In the genomic region with DNA sequence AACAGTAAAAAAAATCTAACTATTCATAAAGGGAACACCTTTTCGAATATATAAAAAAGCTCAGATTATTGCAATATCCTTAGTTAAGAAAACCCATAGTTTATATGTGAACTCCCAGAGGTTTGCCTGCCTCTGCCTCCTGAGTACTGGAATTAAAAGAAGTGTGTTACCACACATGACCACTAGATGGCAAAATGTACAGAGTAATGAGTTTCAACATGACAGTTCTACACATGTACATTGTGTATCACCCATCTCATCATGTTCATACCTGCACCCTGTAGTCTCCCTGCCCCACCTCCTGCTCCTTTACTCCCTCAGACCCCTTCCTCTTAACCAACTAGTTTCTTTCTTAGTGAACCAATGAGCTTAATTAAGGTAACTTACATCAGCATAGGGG, we compare ENCODE assay signal across 10 mouse cellular contexts. TPM values are rescaled to one million over a fixed set of nuclear protein-coding genes. Genes with fewer than 3 reads are reported as not detected.
DNase-seq lines count a peak whose midpoint lies in the region; ATAC-seq and TF ChIP-seq lines count a peak whose summit lies in the region.
"Had no signal": no experiment of that assay in that cellular context is flagged by ENCODE, and none has a peak within 500 bp of the region (broad histone marks: within the 10 kb centered on the region; RNA-seq: fewer than 3 reads in every experiment).

No protein-coding gene starts in this region.

- H3K36me3 ChIP-seq in neural tube, embryonic 15.5 days, result no peaks in the 10 kb centered on the region
- H3K36me3 ChIP-seq: heart, embryonic 13.5 days; neural tube, embryonic 12.5 days had no signal

- H3K9me3 ChIP-seq in neural tube, embryonic 15.5 days (replicated peaks), result no peaks in the 10 kb centered on the region
- H3K9me3 ChIP-seq: heart, embryonic 13.5 days; neural tube, embryonic 12.5 days had no signal

- no peak overlapping the region for H3K4me2 ChIP-seq in neural tube, embryonic 15.5 days
- H3K4me2 ChIP-seq: heart, embryonic 13.5 days; neural tube, embryonic 12.5 days had no signal

- TF ChIP-seq CTCF in lung, adult 2 months (IDR thresholded peaks at IDR 0.05; ENCODE audit: insufficient read depth, low read length), result peak; percentile 34

- no peak for ATAC-seq in neural tube, embryonic 15.5 days (ENCODE audit: low FRiP score)

- H3K4me1 ChIP-seq in lung, adult 2 months (ENCODE audit: control insufficient read depth, insufficient read depth, low read length), result no peaks in the 10 kb centered on the region
- no peaks in the 10 kb centered on the region for H3K4me1 ChIP-seq in neural tube, embryonic 15.5 days
- H3K4me1 ChIP-seq: heart, embryonic 13.5 days; neural tube, embryonic 12.5 days had no signal

- peak; percentile 9 for DNase-seq in cerebellum, adult 9-10 months
- no peak for DNase-seq in cerebellum, adult 8-10 months
- DNase-seq in lung, adult 2 months, result no peak
- DNase-seq in lung, postnatal 4 days, result no peak
- DNase-seq in c-Kit-positive CD71-positive TER-119-positive erythroid progenitor cells, embryonic 14.5 days (ENCODE audit: low spot score), result peak; percentile 56
- peak; percentile 2 for DNase-seq in retina, postnatal 7 days (ENCODE audit: low read depth, low spot score)
- DNase-seq in cerebellum, postnatal 36 days, result no peak

- WGBS in lung, adult 2 months, result 65% methylated on average over 1 of the region's 1 CpGs
- WGBS in neural tube, embryonic 15.5 days, result 77% methylated on average over 1 of the region's 1 CpGs

- no peak for TF ChIP-seq POLR2A in lung, adult 2 months (IDR thresholded peaks at IDR 0.05; ENCODE audit: borderline replicate concordance, extremely low read depth, low read depth, low read length)

- H3K4me3 ChIP-seq in lung, adult 2 months (replicated peaks; ENCODE audit: extremely low read depth, low read depth, low read length), result no peak overlapping the region
- H3K4me3 ChIP-seq in neural tube, embryonic 15.5 days (replicated peaks), result no peak overlapping the region
- H3K4me3 ChIP-seq: heart, embryonic 13.5 days; neural tube, embryonic 12.5 days had no signal

- H3K9ac ChIP-seq in neural tube, embryonic 15.5 days (replicated peaks), result no peak overlapping the region
- H3K9ac ChIP-seq: heart, embryonic 13.5 days; neural tube, embryonic 12.5 days had no signal

- H3K27me3 ChIP-seq in neural tube, embryonic 15.5 days (replicated peaks), result no peaks in the 10 kb centered on the region
- H3K27me3 ChIP-seq: heart, embryonic 13.5 days; neural tube, embryonic 12.5 days had no signal

- H3K27ac ChIP-seq in neural tube, embryonic 15.5 days (replicated peaks), result no peak overlapping the region
- H3K27ac ChIP-seq: heart, embryonic 13.5 days; neural tube, embryonic 12.5 days had no signal

RNA-seq across cellular contexts. Expression of gene Slc2a2, which starts 12.0 kb away (rescaled TPM):
- polyA plus RNA-seq in lung, adult 2 months (2012; rRNA removed), result 0.09 TPM in 1 of 2 replicates, not detected in the other
- 0.10 and 0.11 TPM in 2 replicates for polyA plus RNA-seq in neural tube, embryonic 15.5 days (2015; fragmentation: Nextera tagmentation; extraction: Ambion mirVana)

Comparison
In these comparisons a context has a peak if more than half of its experiments do, and no peak if none do; other contexts are left out.
1. DNase-seq: peak in cerebellum, adult 9-10 months (single experiment), c-Kit-positive CD71-positive TER-119-positive erythroid progenitor cells, embryonic 14.5 days (single experiment) and retina, postnatal 7 days (single experiment); none in cerebellum, adult 8-10 months (single experiment), lung, adult 2 months (single experiment), lung, postnatal 4 days (0 of 2) and cerebellum, postnatal 36 days (0 of 2).